7 mouse cellular contexts compared by ENCODE assay signal in the genomic region with DNA sequence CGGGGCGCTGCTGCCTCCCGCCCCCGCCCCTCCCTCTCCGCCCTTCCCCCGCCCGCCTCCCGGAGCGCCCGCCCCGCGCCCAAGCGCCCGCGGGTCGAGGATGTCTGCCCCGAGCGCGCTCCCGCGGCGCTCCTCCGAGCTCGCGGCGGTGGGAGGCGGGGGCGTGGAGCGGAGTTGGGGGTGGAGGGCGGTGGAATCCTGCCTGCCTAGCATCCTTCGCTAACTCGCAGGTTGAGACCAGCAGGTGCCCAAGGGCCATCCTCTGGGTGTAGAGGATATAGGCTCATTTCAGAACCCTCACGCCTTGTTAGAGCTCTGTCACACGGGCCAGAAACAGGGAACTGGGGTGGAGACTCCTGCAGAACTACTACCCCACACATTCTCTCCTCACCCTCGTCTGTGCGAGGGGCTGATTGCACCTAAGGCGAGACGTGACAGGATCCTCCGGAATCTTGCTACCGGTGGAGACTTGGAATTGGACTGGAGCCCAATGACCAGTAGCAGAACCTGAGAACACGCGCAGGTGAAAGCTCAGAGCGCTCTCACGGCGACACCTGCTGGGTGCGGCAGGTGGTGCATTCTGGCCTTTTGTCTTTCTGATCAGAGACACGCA. TPM values are rescaled to one million over a fixed set of nuclear protein-coding genes. Genes with fewer than 3 reads are reported as not detected.
DNase-seq lines count a peak whose midpoint lies in the region; ATAC-seq and TF ChIP-seq lines count a peak whose summit lies in the region.

No protein-coding gene starts in this region.

- peaks cover 61% of the 10 kb centered on the region for H3K27me3 ChIP-seq in intestine, postnatal 0 days (replicated peaks; ENCODE audit: control insufficient read depth, insufficient read depth, low read length)

- peak overlapping the region; percentile 85 for H3K4me2 ChIP-seq in intestine, postnatal 0 days (replicated peaks; ENCODE audit: low read depth)

- peak; percentile 92 for TF ChIP-seq CTCF in intestine, postnatal 0 days (IDR thresholded peaks at IDR 0.05; ENCODE audit: low read depth)

- intact Hi-C loops in left cerebral cortex, postnatal 14 days (cut with DNase I) = loop anchor here (1.0 to 5.0 kb wide), 2 partner anchors 125 to 244 kb away; no protein-coding TSS in a partner anchor

- 0 out of 2 replicates have a peak, but pooled peaks cover 4% of the 10 kb centered on the region for H3K4me1 ChIP-seq in intestine, postnatal 0 days (replicated peaks; ENCODE audit: control insufficient read depth, insufficient read depth, low read length)

- peak; percentile 18 for DNase-seq in adrenal gland, adult 8-10 months
- DNase-seq in cerebellum, postnatal 4 days (ENCODE audit: low spot score in 2 of 2) = peak; percentile 68 to 87
- DNase-seq in gastrocnemius, postnatal 10 days = peak; percentile 49
- DNase-seq in left cerebral cortex, postnatal 14 days (ENCODE audit: low spot score in 2 of 2) = peak; percentile 80 to 89
- peak; percentile 11 for DNase-seq in skeletal muscle tissue, adult 2 months (ENCODE audit: low read depth, low spot score)

- under 1% methylated on average over 31 of the region's 47 CpGs for WGBS in intestine, postnatal 0 days

- H3K9me3 ChIP-seq in intestine, postnatal 0 days (ENCODE audit: control insufficient read depth) = no peaks in the 10 kb centered on the region

- H3K27ac ChIP-seq in intestine, postnatal 0 days (ENCODE audit: low read depth, low read length) = no peak overlapping the region

- H3K4me3 ChIP-seq in intestine, postnatal 0 days (ENCODE audit: low read depth, low read length) = peak overlapping the region; percentile 47

- no peak overlapping the region for H3K9ac ChIP-seq in intestine, postnatal 0 days (ENCODE audit: low read depth, low read length)

- ATAC-seq in intestine, postnatal 0 days = no peak
- ATAC-seq in megakaryocyte progenitor cell, adult 5-6 weeks (replicated peaks; ENCODE audit: poor library complexity) = peak; percentile 66; the same call in 1 of the 2 replicates

- no peaks in the 10 kb centered on the region for H3K36me3 ChIP-seq in intestine, postnatal 0 days (ENCODE audit: control insufficient read depth, insufficient read depth)

RNA-seq across cellular contexts. Expression of a gene that starts 0.3 kb away (rescaled TPM):
- total RNA-seq in adrenal gland, adult 8-10 months (2022) = not detected
- not detected for total RNA-seq in gastrocnemius, postnatal 10 days (2021)
- polyA plus RNA-seq in intestine, postnatal 0 days (2015; fragmentation: Nextera tagmentation; extraction: Ambion mirVana) = not detected in 2 replicates
- total RNA-seq in left cerebral cortex, postnatal 14 days (2021) = 10 to 100 TPM; 11.5 to 18.4 TPM
- total RNA-seq in megakaryocyte progenitor cell, adult 5-6 weeks (2015) = not detected in 2 replicates
- not detected in 2 replicates for total RNA-seq in megakaryocyte progenitor cell, adult 5-6 weeks (2017)

Comparison
In these comparisons a context has a peak if more than half of its experiments do, and no peak if none do; other contexts are left out.
1. DNase-seq: peak in every context shown above with its lines; median percentile 84 in left cerebral cortex, postnatal 14 days; 78 in cerebellum, postnatal 4 days; 49 in gastrocnemius, postnatal 10 days; 18 in adrenal gland, adult 8-10 months; 11 in skeletal muscle tissue, adult 2 months.
2. RNA of a gene that starts 0.3 kb away (total RNA-seq): 11.5 to 18.4 TPM in left cerebral cortex, postnatal 14 days; not detected in adrenal gland, adult 8-10 months, not detected in gastrocnemius, postnatal 10 days and not detected in megakaryocyte progenitor cell, adult 5-6 weeks; every median in the first group is over 10 times any median in the second.